Mouse (Mus musculus) ovary, postnatal 10 days (tissue): Measurements from ENCODE around the gene Lsm14a.
"Not testable (repeated sequence)": the region's sequence is repeated elsewhere in the genome, so short reads cannot be mapped to it uniquely, and the experiment has no call there.

Experiments used
- DNase-seq: peaks from one replicate; pipeline ENCODE4 v3.0.0; 2022; ENCODE audit warnings: low spot score

Gene Lsm14a

GRCm38 (mm10) chr7:34373906-34374305 lies 19.2 kb downstream of the Lsm14a start:
- no peak for DNase-seq

GRCm38 (mm10) chr7:34355629-34356028 lies 37.5 kb downstream of the Lsm14a start:
- no peak for DNase-seq

GRCm38 (mm10) chr7:34351997-34352396 lies 41.1 kb downstream of the Lsm14a start:
- no peak for DNase-seq

GRCm38 (mm10) chr7:34350166-34350565 lies 42.9 kb downstream of the Lsm14a start:
- DNase-seq, result no peak

GRCm38 (mm10) chr7:34348011-34348410 lies 45.1 kb downstream of the Lsm14a start:
- no peak for DNase-seq

- DNase-seq, result no peak
Measured at GRCm38 (mm10) chr7:34347041-34347440, 46.1 kb downstream of the Lsm14a start.

GRCm38 (mm10) chr7:34346505-34346904 lies 46.6 kb downstream of the Lsm14a start:
- no peak for DNase-seq

- no peak for DNase-seq
Measured at GRCm38 (mm10) chr7:34342040-34342793, 50.9 kb downstream of the Lsm14a start.

GRCm38 (mm10) chr7:34340841-34341240 lies 52.3 kb downstream of the Lsm14a start:
- DNase-seq, result no peak

GRCm38 (mm10) chr7:34339164-34339489 lies 54.0 kb downstream of the Lsm14a start:
- DNase-seq, result no peak

GRCm38 (mm10) chr7:34338445-34339163 lies 54.5 kb downstream of the Lsm14a start:
- no peak for DNase-seq

- no peak for DNase-seq
Measured at GRCm38 (mm10) chr7:34337268-34337667, 55.8 kb downstream of the Lsm14a start.

GRCm38 (mm10) chr7:34336545-34336944 lies 56.6 kb downstream of the Lsm14a start:
- not testable (repeated sequence) for DNase-seq

GRCm38 (mm10) chr7:34327493-34327892 lies 65.6 kb downstream of the Lsm14a start:
- DNase-seq, result no peak

GRCm38 (mm10) chr7:34324857-34325256 lies 68.3 kb downstream of the Lsm14a start:
- DNase-seq, result no peak

- DNase-seq, result no peak
Measured at GRCm38 (mm10) chr7:34324005-34324404, 69.1 kb downstream of the Lsm14a start.

GRCm38 (mm10) chr7:34323351-34323750 lies 69.8 kb downstream of the Lsm14a start:
- DNase-seq, result no peak

- no peak for DNase-seq
Measured at GRCm38 (mm10) chr7:34321958-34322357, 71.2 kb downstream of the Lsm14a start.

GRCm38 (mm10) chr7:34321119-34321518 lies 72.0 kb downstream of the Lsm14a start:
- DNase-seq, result no peak

GRCm38 (mm10) chr7:34319957-34320356 lies 73.2 kb downstream of the Lsm14a start:
- no peak for DNase-seq

GRCm38 (mm10) chr7:34319123-34319522 lies 74.0 kb downstream of the Lsm14a start:
- no peak for DNase-seq

GRCm38 (mm10) chr7:34317901-34318476 lies 75.1 kb downstream of the Lsm14a start:
- DNase-seq, result peak; percentile 36

- DNase-seq, result peak; percentile 76
Measured at GRCm38 (mm10) chr7:34313443-34313875, 79.7 kb downstream of the Lsm14a start, which contains the start of gene 4931406P16Rik. Gene 4931406P16Rik, minus strand, starts transcription at chr7:34313551.
